Mouse (Mus musculus) heart, adult 2 months (tissue): ENCODE data around the gene Ydjc.

Source experiments
- CTCF ChIP-seq: fragments of 200-600 bp; IDR thresholded peaks from 2 replicates; pipeline ENCODE4 v1.8.1; 2022; ENCODE audit warnings: antibody characterized with exemption, mild to moderate bottlenecking, moderate library complexity
- EP300 ChIP-seq: fragments of 200-500 bp; IDR thresholded peaks from 2 replicates; pipeline ENCODE4 v1.6.1; 2011; ENCODE audit warnings: low read depth, low read length, control low read depth; ENCODE audit not compliant: insufficient read depth
- POLR2A ChIP-seq: fragments of 200-500 bp; IDR thresholded peaks from 2 replicates; pipeline ENCODE4 v1.6.1; 2011; ENCODE audit warnings: mild to moderate bottlenecking, low read depth, low read length, control low read depth; ENCODE audit not compliant: insufficient read depth

DNA sequence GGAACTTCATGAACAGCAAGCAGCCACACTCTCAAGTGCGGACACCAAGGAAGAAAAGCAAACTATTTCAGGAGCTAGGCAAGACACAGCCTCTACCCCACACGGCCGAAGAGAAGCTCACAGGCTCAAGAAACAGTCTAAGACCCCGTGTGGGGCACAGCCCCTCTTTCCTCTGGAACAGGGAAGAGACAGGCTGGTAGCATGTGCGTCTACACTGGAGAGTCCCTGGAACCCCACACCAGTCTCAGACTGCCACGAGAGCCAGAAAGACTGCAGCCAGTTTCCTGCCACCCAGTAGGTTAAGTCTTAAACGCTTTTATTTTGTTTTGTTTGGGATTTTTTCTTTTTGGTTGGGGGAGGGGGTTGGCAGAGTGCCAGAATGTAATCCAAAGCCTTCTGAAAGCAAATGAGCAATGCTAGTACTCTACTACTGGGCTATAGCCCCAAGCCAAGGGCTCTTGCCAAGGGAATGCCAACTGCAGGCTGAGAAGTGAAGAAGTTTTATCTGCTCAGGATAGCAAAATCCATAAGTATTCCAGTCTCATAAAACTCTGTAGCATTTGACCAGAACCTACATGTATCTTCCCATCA, 41.7 kb upstream of the Ydjc start:
- TF ChIP-seq CTCF (no peak), POLR2A (no peak), EP300 (no peak)
